Mouse (Mus musculus) thymus, adult 2 months (tissue): ENCODE results near the gene F7.

Experiments
- CTCF ChIP-seq: fragments of 200-500 bp; IDR thresholded peaks from 2 replicates; pipeline ENCODE4 v1.5.1; 2012; ENCODE audit warnings: mild to moderate bottlenecking, control low read depth, low read length, moderate library complexity, borderline replicate concordance; ENCODE audit not compliant: control insufficient read depth, poor library complexity, insufficient read depth; ENCODE audit errors: extremely low read depth
- POLR2A ChIP-seq: fragments of 200-500 bp; IDR thresholded peaks from 2 replicates; pipeline ENCODE4 v1.6.1; 2012; ENCODE audit warnings: mild to moderate bottlenecking, low read length, control low read depth, moderate library complexity; ENCODE audit not compliant: control insufficient read depth, poor library complexity, insufficient read depth; ENCODE audit errors: extremely low read depth

DNA sequence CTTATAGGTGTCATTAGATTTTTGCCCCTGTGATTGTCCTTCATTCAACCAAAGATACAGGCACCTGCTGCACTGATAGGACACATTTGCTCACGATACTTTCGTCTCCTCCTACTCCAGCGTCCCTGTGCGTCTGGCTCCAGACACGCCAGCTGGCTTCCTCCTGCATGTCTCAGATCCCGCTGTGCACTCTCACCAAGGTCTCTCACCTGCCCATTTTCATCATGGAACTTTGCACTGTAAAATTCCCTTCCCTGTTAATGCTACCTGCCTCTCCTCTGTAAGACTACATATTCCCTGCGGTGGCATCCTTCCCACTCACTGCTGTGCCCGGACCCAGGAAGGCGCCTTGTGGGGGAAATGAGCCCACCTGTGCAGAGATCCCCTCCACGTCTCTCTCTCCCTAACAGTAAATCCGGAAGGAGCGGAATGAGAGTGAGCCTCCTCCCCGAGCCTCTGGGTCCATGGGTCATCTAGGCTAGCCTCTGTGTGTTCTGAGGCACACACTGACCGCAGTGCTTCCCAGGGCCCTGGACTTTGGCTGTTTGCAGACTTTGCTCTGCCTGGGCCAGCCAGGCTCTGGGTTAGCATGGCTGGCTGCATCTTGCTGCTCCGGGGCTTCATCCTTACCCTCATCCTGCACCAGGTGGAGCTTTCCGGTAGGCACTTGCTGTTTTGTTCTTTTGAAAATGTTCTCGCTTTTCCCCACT is 34.8 kb downstream of the F7 start, which contains the start of gene Proz:
- TF ChIP-seq CTCF, result no peak
- no peak for TF ChIP-seq POLR2A
